Mouse (Mus musculus) kidney, postnatal 25 days (tissue): ENCODE measurements around the gene Spaca6.

Source experiments
- DNase-seq, 2 experiments: peaks; one replicate each; pipeline ENCODE4 v3.0.0; 2021; ENCODE audit warnings: mixed read lengths in 2 of 2

Gene Spaca6

DNA sequence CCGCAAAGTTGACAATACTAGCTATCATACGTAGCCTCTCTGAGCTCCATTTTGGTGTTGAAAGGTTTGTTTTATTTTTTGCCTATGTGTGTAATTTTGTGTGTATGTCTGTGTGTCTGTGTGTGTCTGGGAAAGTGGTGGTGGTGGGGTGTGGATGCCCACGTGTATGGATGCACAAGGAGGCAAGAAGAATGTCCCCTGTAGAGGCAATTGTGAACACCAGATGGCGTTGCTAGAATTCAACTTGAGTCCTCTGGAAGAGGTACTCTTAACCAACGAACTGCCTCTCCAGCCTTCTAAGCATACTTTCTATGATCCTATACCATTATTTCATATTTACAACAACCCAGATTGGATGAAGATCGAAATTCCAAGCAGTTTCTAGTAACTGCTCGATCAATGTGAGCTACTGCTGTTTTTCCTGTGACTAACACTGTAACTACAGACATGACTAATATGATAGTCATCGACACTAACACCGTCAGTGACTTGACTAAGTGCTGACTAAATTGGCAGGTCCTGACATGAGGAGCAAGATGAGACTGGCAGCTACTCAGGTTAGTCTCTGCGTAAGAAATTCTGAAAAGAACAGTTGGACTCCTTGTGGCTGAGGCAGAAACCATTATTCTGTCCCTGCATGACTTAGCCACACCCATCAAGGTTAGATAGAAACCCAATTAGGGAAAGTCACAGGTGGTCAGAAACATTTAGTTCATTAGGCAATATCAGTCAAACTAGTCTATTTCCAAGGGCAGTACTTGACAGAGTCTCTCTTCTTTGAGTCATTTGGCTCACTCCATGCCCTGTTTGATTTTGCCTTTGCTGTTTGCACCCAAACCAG, 18.4 kb downstream of the Spaca6 start:
- peak; percentile 32 to 36 for DNase-seq

- DNase-seq: no peak
These were observed 22.0 kb downstream of the Spaca6 start for GRCm38 (mm10) chr17:17848988-17849387.

- peak in 1 of 2 experiments; percentile 33 for DNase-seq
These were observed 23.2 kb downstream of the Spaca6 start for GRCm38 (mm10) chr17:17849906-17850712.

- DNase-seq: no peak
These were observed 28.3 kb downstream of the Spaca6 start, which contains the start of gene Has1 for GRCm38 (mm10) chr17:17855064-17855838. Gene Has1, minus strand, starts transcription at chr17:17855205.

DNA sequence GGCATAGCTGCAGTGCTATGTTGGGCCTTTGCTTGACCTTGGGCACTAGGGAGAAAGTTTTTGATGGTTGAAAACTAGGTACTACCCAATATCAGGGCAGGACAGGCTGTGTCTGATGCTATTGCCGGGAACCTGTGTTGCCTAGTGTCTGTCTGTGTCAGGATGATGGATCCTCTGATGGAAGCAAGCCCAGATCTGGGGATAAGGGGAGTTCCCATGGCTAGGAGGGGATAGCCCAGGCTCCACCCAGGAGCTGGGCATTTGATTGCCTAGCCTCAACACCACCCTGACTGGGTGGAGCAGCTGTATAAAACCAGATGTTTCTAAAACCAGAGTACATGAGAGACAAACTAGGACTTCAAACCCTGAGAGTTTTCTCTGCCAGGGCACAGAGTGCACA, 29.7 kb downstream of the Spaca6 start:
- DNase-seq: no peak

GRCm38 (mm10) chr17:17857446-17857845, 30.5 kb downstream of the Spaca6 start:
- DNase-seq: no peak

GRCm38 (mm10) chr17:17860110-17860509, 33.2 kb downstream of the Spaca6 start:
- no peak for DNase-seq

DNA sequence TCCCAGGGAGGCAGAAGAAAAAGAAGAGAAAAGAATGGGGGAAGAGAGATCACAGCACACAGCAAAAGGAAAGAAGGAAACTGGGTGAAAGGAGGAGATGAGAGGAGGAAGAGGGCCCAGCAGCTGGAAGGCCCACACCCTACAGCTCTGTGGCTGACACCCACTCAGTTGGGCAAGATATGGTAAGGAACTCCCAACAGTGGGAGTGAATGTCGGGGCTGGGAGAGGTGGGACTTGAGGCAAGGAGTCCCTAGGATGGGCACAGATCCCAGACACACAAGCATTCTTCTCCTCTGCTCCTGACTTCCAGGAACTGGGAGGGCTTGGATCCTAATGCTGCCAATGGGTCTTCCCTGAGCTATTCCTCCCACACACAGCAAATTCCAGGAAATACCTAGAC, 35.4 kb downstream of the Spaca6 start:
- DNase-seq: no peak

DNA sequence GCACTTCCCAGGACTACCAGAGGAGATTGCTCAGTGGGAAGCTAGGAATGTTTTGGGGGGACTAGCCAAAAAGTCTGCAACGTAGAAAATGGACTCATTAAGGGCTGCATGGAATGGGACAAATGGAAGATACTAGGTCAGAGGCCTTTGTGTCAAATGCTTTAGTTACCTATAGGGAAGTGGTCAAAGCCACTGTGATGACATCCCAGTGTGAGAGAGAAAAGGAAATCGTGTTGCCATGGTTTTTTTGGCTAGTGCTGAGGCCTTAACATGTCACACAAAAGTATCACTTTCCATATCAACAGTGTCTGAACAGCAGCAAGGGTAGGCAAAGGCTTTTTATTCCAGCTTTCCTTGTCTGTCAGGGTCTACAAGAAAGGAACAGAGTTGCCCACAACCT, 38.2 kb downstream of the Spaca6 start:
- no peak for DNase-seq

GRCm38 (mm10) chr17:17866801-17867469, 40.0 kb downstream of the Spaca6 start:
- no peak for DNase-seq

DNA sequence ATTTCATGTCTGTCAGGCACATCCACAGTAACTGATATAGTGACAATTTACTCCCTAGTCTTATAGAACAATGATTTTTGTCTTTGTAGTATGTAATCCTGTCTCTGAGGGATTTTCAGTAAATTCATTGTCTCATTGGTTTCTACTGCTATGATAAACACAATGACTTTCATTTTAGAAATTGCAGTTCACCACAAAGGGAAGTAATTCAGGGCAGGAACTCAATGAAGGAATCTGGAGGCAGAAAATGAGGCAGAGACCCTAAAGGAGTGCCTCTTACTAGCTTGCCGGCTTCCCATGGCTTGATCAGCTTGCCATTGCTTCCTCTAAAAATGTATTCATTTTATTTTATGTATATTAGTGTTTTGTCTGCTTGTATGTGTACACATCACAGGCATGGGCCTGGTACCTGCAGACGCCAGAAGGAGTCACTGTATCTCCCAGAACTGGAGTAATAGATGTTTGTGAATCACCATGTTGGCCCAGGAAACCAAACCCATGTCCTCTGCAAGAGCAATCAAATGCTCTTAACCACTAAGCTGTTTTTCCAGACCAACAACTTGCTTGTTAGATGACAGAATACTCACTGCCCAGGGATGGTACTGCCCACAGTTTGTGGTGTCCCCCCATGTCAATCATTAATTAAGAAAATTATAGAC, 44.1 kb downstream of the Spaca6 start:
- DNase-seq: no peak

DNA sequence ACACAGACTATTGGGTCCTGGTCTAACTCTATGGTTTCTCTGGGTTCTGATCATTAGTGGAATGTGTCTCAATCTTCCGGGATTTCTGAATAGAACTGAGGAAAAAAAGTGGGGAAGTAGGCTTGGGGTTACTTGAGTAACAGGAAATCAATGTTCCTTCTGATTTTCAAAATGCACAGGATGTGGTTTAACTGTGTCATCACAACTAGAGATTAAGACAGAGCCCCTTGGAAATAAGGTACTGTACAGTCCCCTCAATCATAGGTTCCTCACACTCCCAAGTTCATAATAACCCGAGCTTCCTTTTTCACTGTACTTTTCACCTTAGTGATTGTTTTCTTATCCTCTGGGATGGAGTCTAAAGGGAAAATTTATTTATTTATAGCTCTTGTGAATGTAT, 44.7 kb downstream of the Spaca6 start:
- DNase-seq: no peak

DNA sequence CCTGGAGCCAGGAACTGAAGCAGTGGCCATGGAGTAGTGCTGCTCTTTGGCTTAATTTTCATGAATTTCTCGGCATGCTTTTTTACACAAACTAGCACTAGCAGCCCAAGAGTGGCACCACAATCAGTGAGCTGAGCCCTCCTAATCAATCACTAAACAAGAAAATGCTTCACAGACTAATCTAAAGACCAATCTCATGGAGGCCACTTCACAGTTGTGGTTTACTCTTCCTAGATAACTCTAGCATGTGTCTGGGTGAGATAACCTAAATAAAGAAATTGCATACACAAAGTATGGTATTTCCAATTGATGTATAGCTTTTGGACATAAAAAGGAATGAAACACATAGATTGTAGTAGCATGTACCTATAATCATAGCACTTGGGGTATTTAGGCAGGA, 52.4 kb downstream of the Spaca6 start:
- DNase-seq: no peak

GRCm38 (mm10) chr17:17882672-17883071, 55.7 kb downstream of the Spaca6 start:
- DNase-seq: no peak

GRCm38 (mm10) chr17:17883840-17884239, 56.9 kb downstream of the Spaca6 start, which contains the start of gene Fpr1:
Gene Fpr1, minus strand, starts transcription at chr17:17883940.
- DNase-seq: no peak

DNA sequence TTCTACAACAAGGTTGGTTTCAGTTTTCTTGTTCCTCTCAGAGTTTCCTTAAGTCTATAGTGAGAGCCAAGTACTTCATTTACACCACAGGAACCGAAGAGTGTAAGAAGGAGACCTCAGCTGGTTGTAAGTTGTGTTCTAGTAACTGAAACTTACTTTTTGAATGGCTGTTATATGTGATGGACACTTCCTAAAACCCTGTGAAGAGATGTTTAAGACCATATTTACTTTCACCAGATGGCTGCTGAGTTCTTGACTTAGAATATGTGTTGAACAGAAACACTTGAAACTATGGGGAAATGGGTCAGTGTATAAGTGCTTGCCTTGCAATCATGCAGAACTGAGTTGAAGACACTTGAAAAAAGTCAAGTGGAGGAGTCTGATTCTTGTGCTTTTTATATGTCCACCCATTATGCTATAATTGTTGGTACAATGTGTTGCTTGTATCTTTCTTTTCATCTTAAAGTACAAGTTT, 60.9 kb downstream of the Spaca6 start, which contains the start of the genes Fpr2 and Fpr3:
TSS of gene Fpr2 (plus strand) at position 51 of the 475 bp plus-strand sequence.
TSS of gene Fpr3 (plus strand) at position 79 of the 475 bp plus-strand sequence.
- no peak for DNase-seq

GRCm38 (mm10) chr17:17889732-17890425, 62.9 kb downstream of the Spaca6 start:
- DNase-seq: no peak
